Mouse (Mus musculus): Measurements from ENCODE around the gene Sun1. TPM values are rescaled to one million over a fixed set of nuclear protein-coding genes. Genes with fewer than 3 reads are reported as not detected.
A peak's percentile ranks its signal among the peaks of the same experiment; 100 is the strongest.

Gene Sun1
- total RNA-seq, 2 experiments from 2014 or later, result 89.3 to 92.9 TPM

DNA sequence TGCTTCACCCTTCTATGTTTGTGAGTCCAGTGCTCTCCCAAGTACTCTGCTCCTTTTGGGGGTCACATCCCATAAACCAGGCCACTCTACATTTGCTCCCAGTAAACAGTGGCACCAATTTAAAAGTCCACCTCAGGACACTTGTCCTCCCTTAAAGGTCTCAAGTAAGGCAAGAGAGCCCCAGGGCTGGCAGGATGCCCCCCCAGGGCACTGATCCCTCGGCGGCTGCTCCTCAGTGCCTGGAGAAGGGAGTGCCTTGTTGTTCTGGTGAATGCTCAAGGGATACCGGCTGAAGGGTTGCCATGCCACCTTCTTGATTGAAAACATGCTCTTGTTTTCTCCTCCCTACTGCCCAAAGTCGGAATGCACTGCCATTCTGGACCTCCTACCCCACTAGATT lies 5.6 kb downstream of the Sun1 start:
- no peak for ATAC-seq (replicated peaks; ENCODE audit: low FRiP score, low TSS enrichment, poor library complexity, severe bottlenecking)

DNA sequence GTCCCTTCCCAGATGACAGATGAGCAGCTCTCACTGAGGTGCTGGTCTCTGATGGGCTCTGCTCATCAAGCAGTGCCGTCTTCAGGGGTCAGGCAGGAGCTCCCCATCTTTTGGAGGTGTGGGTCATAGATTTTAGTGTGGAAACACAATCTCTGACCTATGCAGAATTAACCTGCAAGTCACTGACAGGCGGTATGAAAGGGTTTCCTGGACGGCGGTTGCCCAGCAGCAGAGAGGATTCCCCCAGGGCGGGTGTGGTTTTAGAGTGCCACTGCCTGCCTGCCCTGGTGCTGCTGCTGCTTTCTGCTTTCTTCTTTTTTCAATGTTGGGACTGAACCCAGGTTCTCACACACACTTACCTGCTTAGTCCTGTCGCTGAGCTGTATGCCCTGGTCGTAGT lies 6.1 kb downstream of the Sun1 start:
- no peak for ATAC-seq (replicated peaks; ENCODE audit: low FRiP score, low TSS enrichment, poor library complexity, severe bottlenecking)

GRCm38 (mm10) chr5:139208183-139208582 lies 7.7 kb downstream of the Sun1 start:
- no peak for ATAC-seq (replicated peaks; ENCODE audit: low FRiP score, low TSS enrichment, poor library complexity, severe bottlenecking)

DNA sequence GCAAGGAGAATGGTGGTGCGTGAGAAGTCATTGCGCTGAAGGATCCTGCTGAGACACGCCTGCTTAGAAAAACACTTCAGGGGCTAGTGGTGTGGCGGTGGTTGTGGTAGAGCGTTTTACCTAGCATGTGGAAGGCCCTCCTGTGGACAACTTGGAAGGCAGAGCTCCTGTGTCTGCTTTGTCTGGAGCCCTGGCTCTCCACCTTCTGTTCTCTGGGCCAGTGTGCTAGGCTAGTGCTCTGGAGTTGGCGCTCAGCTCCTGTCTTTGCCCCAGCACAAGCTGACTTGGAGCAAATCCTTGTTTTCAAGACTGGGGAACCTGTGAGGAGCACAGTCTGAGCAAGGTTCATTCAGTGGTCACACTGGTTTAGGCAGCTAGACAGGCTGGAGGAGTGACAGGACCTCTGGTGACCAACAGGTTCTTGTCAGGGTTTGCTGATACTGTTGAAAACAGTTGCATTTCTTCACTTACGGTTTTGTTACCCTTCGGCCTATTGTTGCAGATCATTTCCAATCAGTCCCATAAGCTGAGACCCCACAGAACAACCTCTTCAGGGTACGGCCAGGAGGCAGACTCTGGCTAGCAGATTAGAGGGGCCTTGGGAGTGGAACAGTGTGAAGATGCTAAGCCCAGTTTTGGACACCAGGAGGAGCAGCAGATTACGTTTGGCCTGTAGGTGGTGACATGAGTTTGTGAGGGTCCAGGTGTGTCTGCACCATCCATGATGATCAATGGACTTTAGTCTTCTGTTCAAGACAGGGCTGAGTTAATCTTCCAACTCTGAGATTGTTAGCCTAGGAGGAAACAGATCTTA lies 8.6 kb downstream of the Sun1 start:
- peak; percentile 81 for ATAC-seq (replicated peaks; ENCODE audit: low FRiP score, low TSS enrichment, poor library complexity, severe bottlenecking)

DNA sequence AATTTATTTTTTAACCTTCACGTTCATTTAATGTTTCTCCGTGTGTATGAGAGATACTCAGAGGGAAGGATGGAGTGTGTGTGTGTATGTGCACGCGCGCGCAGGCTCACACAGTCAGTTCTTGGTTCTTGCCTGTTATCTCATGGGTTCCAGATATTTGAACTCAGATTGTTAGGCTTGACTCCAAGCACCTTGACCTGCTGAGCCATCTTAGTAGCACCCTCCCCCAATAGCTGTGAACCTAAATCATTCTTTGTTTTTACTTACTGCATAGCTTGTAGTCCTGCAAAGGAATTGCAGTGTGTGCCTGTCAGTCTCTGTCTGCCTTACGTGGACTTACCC lies 9.2 kb downstream of the Sun1 start:
- no peak for ATAC-seq (replicated peaks; ENCODE audit: low FRiP score, low TSS enrichment, poor library complexity, severe bottlenecking)

GRCm38 (mm10) chr5:139211737-139212385 lies 11.4 kb downstream of the Sun1 start:
- ATAC-seq (replicated peaks; ENCODE audit: low FRiP score, low TSS enrichment, poor library complexity, severe bottlenecking), result no peak

- ATAC-seq (replicated peaks; ENCODE audit: low FRiP score, low TSS enrichment, poor library complexity, severe bottlenecking), result no peak
Measured at GRCm38 (mm10) chr5:139214298-139214697, 13.9 kb downstream of the Sun1 start.

- ATAC-seq (replicated peaks; ENCODE audit: low FRiP score, low TSS enrichment, poor library complexity, severe bottlenecking), result no peak
Measured at GRCm38 (mm10) chr5:139215184-139215583, 14.7 kb downstream of the Sun1 start.

- no peak for ATAC-seq (replicated peaks; ENCODE audit: low FRiP score, low TSS enrichment, poor library complexity, severe bottlenecking)
Measured at GRCm38 (mm10) chr5:139216121-139216520, 15.7 kb downstream of the Sun1 start.

DNA sequence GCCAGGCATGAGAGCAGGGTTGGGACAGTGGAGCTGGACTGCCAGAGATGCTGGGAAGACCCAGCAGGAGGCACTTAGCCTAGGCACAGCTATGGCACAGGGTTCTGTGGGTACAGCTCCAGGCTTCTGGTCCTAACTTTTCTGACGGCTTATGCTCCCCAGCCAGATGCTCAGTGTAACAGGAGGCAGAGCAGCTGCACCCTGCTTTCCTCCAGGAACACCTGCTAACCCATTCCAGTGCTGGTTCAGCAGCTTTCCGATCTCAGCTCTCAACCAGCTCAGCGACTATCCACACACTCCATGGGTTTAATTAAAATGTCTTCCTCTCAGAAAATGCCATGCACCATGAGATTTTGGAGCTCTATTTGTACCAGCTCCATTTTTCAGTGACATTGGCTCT lies 16.3 kb downstream of the Sun1 start:
- ATAC-seq (replicated peaks; ENCODE audit: low FRiP score, low TSS enrichment, poor library complexity, severe bottlenecking), result no peak

DNA sequence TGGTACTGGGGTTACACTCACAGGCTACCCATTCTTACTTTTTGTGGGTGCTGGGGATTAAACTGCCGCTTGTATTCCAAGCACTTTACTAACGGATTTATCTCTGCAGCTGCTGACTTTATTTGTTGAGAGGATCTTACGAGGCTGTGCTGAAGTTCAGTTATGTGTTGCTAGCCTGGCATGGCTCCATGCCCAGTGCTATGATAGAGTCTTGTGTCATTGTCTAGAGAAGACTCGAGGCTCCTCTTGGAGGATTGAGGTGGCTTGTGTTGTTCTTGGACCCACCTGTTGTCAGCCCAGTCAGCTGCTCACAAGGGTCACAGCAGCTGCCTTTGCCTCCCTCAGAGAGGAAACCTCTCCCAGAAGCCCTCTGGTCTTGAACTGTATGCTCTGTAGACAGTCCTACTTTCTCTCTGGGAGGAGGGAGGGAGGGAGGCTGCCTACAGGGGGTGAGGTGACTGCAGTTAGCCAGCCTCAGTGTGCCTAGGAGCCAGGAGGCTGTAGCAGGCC lies 19.6 kb downstream of the Sun1 start:
- ATAC-seq (replicated peaks; ENCODE audit: low FRiP score, low TSS enrichment, poor library complexity, severe bottlenecking), result 0 out of 2 replicates have a peak, but pooled peaks have one; percentile 14

DNA sequence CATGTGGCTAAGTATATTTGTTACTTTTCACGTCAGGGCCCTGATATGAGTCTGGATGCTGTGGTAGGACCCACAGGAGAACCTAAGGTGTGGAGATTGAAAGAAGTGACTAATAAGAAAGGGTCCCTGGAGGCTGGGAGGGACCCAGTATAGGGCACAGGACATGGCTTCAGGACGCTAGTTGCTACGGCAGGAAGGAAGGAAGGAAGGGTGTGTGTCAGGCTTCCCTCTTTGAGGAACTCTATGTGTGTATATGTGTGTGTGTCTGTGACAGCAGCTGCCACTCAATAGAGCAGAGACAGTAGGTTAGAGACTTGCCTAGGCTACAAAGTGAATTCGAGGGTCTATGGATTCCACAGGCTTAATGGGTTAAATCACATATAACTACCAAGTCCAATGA lies 20.2 kb downstream of the Sun1 start:
- ATAC-seq (replicated peaks; ENCODE audit: low FRiP score, low TSS enrichment, poor library complexity, severe bottlenecking), result no peak

- no peak for ATAC-seq (replicated peaks; ENCODE audit: low FRiP score, low TSS enrichment, poor library complexity, severe bottlenecking)
Measured at GRCm38 (mm10) chr5:139223331-139223730, 22.9 kb downstream of the Sun1 start.

GRCm38 (mm10) chr5:139227236-139227635 lies 26.8 kb downstream of the Sun1 start:
- no peak for ATAC-seq (replicated peaks; ENCODE audit: low FRiP score, low TSS enrichment, poor library complexity, severe bottlenecking)

DNA sequence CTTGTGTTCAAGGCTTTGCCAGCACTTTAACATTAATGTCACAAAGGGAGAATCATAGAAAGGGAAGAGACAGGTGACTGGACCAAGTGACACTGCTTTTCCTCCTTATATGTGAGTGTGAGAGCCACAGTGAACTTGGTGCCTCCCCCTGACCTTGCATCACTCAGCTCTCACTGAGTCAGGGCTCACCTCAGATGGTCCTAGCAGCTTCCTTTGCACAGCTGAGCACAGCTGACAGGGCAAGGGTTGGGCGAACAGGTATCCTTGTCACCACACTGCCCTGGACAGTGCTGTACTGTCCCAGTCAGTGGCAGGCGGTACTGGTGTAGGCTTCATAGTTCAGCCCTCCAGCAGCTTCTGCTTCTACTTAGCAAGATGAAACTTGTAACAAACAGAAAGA lies 27.2 kb downstream of the Sun1 start:
- no peak for ATAC-seq (replicated peaks; ENCODE audit: low FRiP score, low TSS enrichment, poor library complexity, severe bottlenecking)

DNA sequence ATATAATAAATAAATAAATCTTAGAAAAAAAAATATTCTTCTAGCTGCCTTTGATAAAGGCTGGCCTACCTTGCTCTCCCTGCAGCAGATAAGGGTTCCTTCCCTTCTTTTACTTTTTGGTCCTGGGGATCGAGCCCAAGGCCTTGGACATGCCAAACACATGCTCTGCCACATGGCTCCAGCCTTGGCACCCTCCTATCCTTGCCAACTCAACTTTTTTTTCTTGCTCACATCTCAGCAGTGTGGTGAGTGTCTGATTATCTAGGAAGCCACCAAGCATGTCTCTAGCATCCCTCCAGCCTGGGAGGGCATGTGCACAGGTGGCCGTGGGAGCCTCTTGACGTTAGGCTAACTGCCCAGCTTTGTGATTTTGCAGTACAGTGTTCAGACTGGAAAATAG lies 27.9 kb downstream of the Sun1 start:
- ATAC-seq (replicated peaks; ENCODE audit: low FRiP score, low TSS enrichment, poor library complexity, severe bottlenecking), result no peak

DNA sequence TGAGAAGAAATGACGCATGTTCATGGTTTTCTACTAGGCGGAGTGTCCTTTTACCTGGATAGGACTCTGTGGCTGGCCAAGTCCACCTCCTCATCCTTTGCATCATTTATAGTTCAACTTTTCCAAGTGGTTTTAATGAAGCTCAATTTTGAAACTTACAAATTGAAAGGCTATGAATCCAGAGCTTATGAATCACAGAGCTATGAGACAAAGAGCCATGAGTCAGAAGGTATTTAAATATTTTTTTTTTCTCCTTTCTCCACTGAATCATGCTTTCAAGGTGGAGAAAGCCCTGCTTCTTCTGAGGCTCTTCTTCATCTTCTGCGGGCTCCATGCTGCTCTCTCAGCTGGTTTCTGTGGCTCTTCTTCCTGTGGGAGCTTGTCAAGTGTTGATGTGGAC lies 29.3 kb downstream of the Sun1 start:
- no peak for ATAC-seq (replicated peaks; ENCODE audit: low FRiP score, low TSS enrichment, poor library complexity, severe bottlenecking)

GRCm38 (mm10) chr5:139232083-139232482 lies 31.6 kb downstream of the Sun1 start:
- peak; percentile 73 for ATAC-seq (replicated peaks; ENCODE audit: low FRiP score, low TSS enrichment, poor library complexity, severe bottlenecking)

DNA sequence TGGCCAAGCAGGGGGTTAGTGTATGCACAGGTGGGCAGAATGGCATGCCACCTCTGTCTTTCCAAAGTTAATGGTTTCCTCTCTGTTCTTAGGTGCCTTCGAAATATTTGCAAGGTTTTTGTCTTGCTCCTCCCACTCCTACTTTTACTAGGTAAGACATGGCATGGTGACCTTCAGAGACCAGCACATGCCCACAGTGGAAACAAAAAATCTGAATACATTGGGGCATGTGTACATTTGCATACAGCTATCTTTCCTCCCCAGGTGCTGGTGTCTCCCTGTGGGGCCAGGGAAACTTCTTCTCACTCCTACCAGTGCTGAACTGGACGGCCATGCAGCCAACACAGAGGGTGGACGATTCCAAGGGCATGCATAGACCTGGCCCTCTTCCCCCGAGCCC lies 34.0 kb downstream of the Sun1 start:
- ATAC-seq (replicated peaks; ENCODE audit: low FRiP score, low TSS enrichment, poor library complexity, severe bottlenecking), result no peak

DNA sequence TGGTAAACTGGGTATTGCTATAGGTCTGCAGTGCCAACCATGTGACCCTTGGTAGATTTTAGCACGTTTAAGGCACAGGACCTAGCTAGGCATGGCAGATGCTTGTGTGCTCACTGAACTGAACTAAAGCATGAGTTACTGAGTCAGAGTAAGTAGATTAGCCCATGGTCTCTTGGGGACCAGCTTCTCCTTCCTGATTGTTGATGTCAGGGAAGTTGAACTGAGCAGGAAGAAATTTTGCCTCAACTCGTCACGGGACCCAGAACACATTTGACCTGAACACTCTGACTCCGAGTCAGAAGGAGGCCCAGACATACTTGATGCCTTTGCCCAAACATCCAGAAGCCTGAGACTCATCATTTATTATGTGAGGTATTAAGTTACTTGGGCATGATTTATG lies 37.0 kb downstream of the Sun1 start:
- no peak for ATAC-seq (replicated peaks; ENCODE audit: low FRiP score, low TSS enrichment, poor library complexity, severe bottlenecking)
